Mouse (Mus musculus) stomach, embryonic 16.5 days (tissue): ENCODE data around the gene Aqp8. TPM values are rescaled to one million over a fixed set of nuclear protein-coding genes. Genes with fewer than 3 reads are reported as not detected.

Experiments
- ATAC-seq: fragments of 200-750 bp; cut with Nextera tagmentation; 2 replicates; pipeline ENCODE4 v1.8.0; 2017; ENCODE audit warnings: moderate number of reproducible peaks, moderate TSS enrichment; ENCODE audit not compliant: insufficient read depth, low FRiP score
- H3K27ac ChIP-seq: fragments of 300-500 bp; sonication (generic); 2 replicates; pipeline ENCODE4 v1.5.1; 2014; ENCODE audit warnings: low read length
- H3K27me3 ChIP-seq: fragments of 300-500 bp; sonication (generic); 2 replicates; pipeline ENCODE4 v1.6.1; 2014; ENCODE audit warnings: low read length, control low read depth, mixed read lengths; ENCODE audit not compliant: control insufficient read depth, insufficient read depth
- H3K36me3 ChIP-seq: fragments of 300-500 bp; sonication (generic); 2 replicates; pipeline ENCODE4 v1.6.1; 2014; ENCODE audit warnings: low read length; ENCODE audit not compliant: control insufficient read depth, insufficient read depth
- H3K4me1 ChIP-seq: fragments of 300-500 bp; sonication (generic); 2 replicates; pipeline ENCODE4 v1.6.1; 2014; ENCODE audit warnings: low read length, control low read depth, mixed read lengths; ENCODE audit not compliant: control insufficient read depth, insufficient read depth
- H3K4me2 ChIP-seq: fragments of 300-500 bp; sonication (generic); 2 replicates; pipeline ENCODE4 v1.6.1; 2014; ENCODE audit warnings: low read depth, low read length, mixed read lengths
- H3K4me3 ChIP-seq: fragments of 300-500 bp; sonication (generic); replicated peaks from 2 replicates; pipeline ENCODE4 v1.5.1; 2014; ENCODE audit warnings: mild to moderate bottlenecking, low read length
- H3K9ac ChIP-seq: fragments of 300-500 bp; sonication (generic); 2 replicates; pipeline ENCODE4 v1.6.1; 2014; ENCODE audit warnings: low read length
- H3K9me3 ChIP-seq: fragments of 300-500 bp; sonication (generic); replicated peaks from 2 replicates; pipeline ENCODE4 v1.6.1; 2016; ENCODE audit warnings: low read length, control low read depth; ENCODE audit not compliant: control insufficient read depth
- WGBS: fragments of 180-500 bp; shearing (Covaris S2); extraction: QIAGEN DNeasy Blood & Tissue Kit; methylation state at CpG from one replicate; pipeline ENCODE4 v1.1.7; 2014; 5-methylcytosine and 5-hydroxymethylcytosine counted together
- polyA plus RNA-seq: library from polyadenylated mRNA; unstranded; fragments of >200 nt; fragmentation: Nextera tagmentation; extraction: Ambion mirVana; gene quantifications from 2 replicates; pipeline ENCODE4 v1.2.1, GENCODE M21; 2015

Aqp8 gene
- polyA plus RNA-seq, 1 experiment from 2014 or later: 36.7 TPM

GRCm38 (mm10) chr7:123431206-123431605 is 30.9 kb upstream of the Aqp8 start:
- Histone ChIP-seq H3K4me2 (no peak overlapping the region), H3K4me1 (peaks cover 8% of the 10 kb centered on the region), H3K27ac (no peak overlapping the region), H3K27me3 (no peaks in the 10 kb centered on the region), H3K9me3 (no peaks in the 10 kb centered on the region), H3K36me3 (no peaks in the 10 kb centered on the region), H3K4me3 (no peak overlapping the region), H3K9ac (no peak overlapping the region)
- no peak for ATAC-seq
- WGBS: 67% methylated on average over 4 of the region's 4 CpGs

- Histone ChIP-seq H3K4me1 (no peaks in the 10 kb centered on the region), H3K27ac (no peak overlapping the region), H3K9ac (no peak overlapping the region), H3K4me2 (no peak overlapping the region), H3K4me3 (no peak overlapping the region), H3K36me3 (no peaks in the 10 kb centered on the region), H3K9me3 (no peaks in the 10 kb centered on the region), H3K27me3 (no peaks in the 10 kb centered on the region)
- no peak for ATAC-seq
- 66% methylated on average over 1 of the region's 1 CpGs for WGBS
These were observed 20.0 kb upstream of the Aqp8 start for GRCm38 (mm10) chr7:123442079-123442478.

- H3K27me3 ChIP-seq: no peaks in the 10 kb centered on the region
- H3K4me3 ChIP-seq: no peak overlapping the region
- H3K4me2 ChIP-seq: no peak overlapping the region
- 83% methylated on average over 2 of the region's 2 CpGs for WGBS
- no peak overlapping the region for H3K27ac ChIP-seq
- H3K4me1 ChIP-seq: no peaks in the 10 kb centered on the region
- no peaks in the 10 kb centered on the region for H3K36me3 ChIP-seq
- no peaks in the 10 kb centered on the region for H3K9me3 ChIP-seq
- H3K9ac ChIP-seq: no peak overlapping the region
- ATAC-seq: no peak
These were observed 13.3 kb upstream of the Aqp8 start for GRCm38 (mm10) chr7:123448794-123449193.

GRCm38 (mm10) chr7:123449676-123450075 is 12.4 kb upstream of the Aqp8 start:
- Histone ChIP-seq H3K36me3 (no peaks in the 10 kb centered on the region), H3K9ac (no peak overlapping the region), H3K27ac (no peak overlapping the region), H3K27me3 (no peaks in the 10 kb centered on the region), H3K4me1 (no peaks in the 10 kb centered on the region), H3K4me3 (no peak overlapping the region), H3K9me3 (no peaks in the 10 kb centered on the region), H3K4me2 (no peak overlapping the region)
- no peak for ATAC-seq
- WGBS: 66% methylated on average over 10 of the region's 10 CpGs

GRCm38 (mm10) chr7:123450515-123450914 is 11.6 kb upstream of the Aqp8 start:
- no peaks in the 10 kb centered on the region for H3K9me3 ChIP-seq
- no peak overlapping the region for H3K4me3 ChIP-seq
- WGBS: 85% methylated on average over 2 of the region's 2 CpGs
- H3K27me3 ChIP-seq: no peaks in the 10 kb centered on the region
- H3K4me1 ChIP-seq: no peaks in the 10 kb centered on the region
- H3K9ac ChIP-seq: no peak overlapping the region
- H3K36me3 ChIP-seq: no peaks in the 10 kb centered on the region
- H3K4me2 ChIP-seq: no peak overlapping the region
- H3K27ac ChIP-seq: no peak overlapping the region
- no peak for ATAC-seq

- Histone ChIP-seq H3K4me2 (no peak overlapping the region), H3K27ac (no peak overlapping the region), H3K4me3 (no peak overlapping the region), H3K9me3 (no peaks in the 10 kb centered on the region), H3K9ac (no peak overlapping the region), H3K36me3 (no peaks in the 10 kb centered on the region), H3K27me3 (no peaks in the 10 kb centered on the region), H3K4me1 (no peaks in the 10 kb centered on the region)
- ATAC-seq: no peak
- WGBS: 38% methylated on average over 6 of the region's 6 CpGs
These were observed 9.5 kb upstream of the Aqp8 start for GRCm38 (mm10) chr7:123452551-123452950.

GRCm38 (mm10) chr7:123453066-123453465 is 9.0 kb upstream of the Aqp8 start:
- no peak overlapping the region for H3K4me3 ChIP-seq
- no peaks in the 10 kb centered on the region for H3K36me3 ChIP-seq
- no peak overlapping the region for H3K27ac ChIP-seq
- no peaks in the 10 kb centered on the region for H3K9me3 ChIP-seq
- H3K9ac ChIP-seq: no peak overlapping the region
- H3K4me2 ChIP-seq: no peak overlapping the region
- H3K27me3 ChIP-seq: no peaks in the 10 kb centered on the region
- no peaks in the 10 kb centered on the region for H3K4me1 ChIP-seq
- ATAC-seq: no peak
- WGBS: 77% methylated on average over 8 of the region's 8 CpGs

- Histone ChIP-seq H3K4me3 (no peak overlapping the region), H3K36me3 (no peaks in the 10 kb centered on the region), H3K9ac (no peak overlapping the region), H3K9me3 (no peaks in the 10 kb centered on the region), H3K27me3 (no peaks in the 10 kb centered on the region), H3K27ac (no peak overlapping the region), H3K4me2 (no peak overlapping the region), H3K4me1 (no peaks in the 10 kb centered on the region)
- WGBS: 84% methylated on average over 3 of the region's 3 CpGs
- no peak for ATAC-seq
These were observed 7.0 kb upstream of the Aqp8 start for GRCm38 (mm10) chr7:123455088-123455487.

- Histone ChIP-seq H3K4me2 (no peak overlapping the region), H3K4me1 (no peaks in the 10 kb centered on the region), H3K27me3 (no peaks in the 10 kb centered on the region), H3K27ac (no peak overlapping the region), H3K9ac (no peak overlapping the region), H3K4me3 (no peak overlapping the region), H3K9me3 (no peaks in the 10 kb centered on the region), H3K36me3 (no peaks in the 10 kb centered on the region)
- no peak for ATAC-seq
- WGBS: 87% methylated on average over 4 of the region's 4 CpGs
These were observed 3.8 kb upstream of the Aqp8 start for GRCm38 (mm10) chr7:123458309-123458708.

- 88% methylated on average over 4 of the region's 4 CpGs for WGBS
- no peak for ATAC-seq
- no peaks in the 10 kb centered on the region for H3K27me3 ChIP-seq
- no peak overlapping the region for H3K4me3 ChIP-seq
- H3K36me3 ChIP-seq: no peaks in the 10 kb centered on the region
- H3K4me2 ChIP-seq: no peak overlapping the region
- no peaks in the 10 kb centered on the region for H3K9me3 ChIP-seq
- H3K27ac ChIP-seq: no peak overlapping the region
- H3K9ac ChIP-seq: no peak overlapping the region
- no peaks in the 10 kb centered on the region for H3K4me1 ChIP-seq
These were observed 2.8 kb upstream of the Aqp8 start for GRCm38 (mm10) chr7:123459247-123459646.
